Mouse (Mus musculus): Measurements from ENCODE around the gene Nlrp6.
"Not testable (repeated sequence)": the region's sequence is repeated elsewhere in the genome, so short reads cannot be mapped to it uniquely, and the experiment has no call there.

Nlrp6 gene

DNA sequence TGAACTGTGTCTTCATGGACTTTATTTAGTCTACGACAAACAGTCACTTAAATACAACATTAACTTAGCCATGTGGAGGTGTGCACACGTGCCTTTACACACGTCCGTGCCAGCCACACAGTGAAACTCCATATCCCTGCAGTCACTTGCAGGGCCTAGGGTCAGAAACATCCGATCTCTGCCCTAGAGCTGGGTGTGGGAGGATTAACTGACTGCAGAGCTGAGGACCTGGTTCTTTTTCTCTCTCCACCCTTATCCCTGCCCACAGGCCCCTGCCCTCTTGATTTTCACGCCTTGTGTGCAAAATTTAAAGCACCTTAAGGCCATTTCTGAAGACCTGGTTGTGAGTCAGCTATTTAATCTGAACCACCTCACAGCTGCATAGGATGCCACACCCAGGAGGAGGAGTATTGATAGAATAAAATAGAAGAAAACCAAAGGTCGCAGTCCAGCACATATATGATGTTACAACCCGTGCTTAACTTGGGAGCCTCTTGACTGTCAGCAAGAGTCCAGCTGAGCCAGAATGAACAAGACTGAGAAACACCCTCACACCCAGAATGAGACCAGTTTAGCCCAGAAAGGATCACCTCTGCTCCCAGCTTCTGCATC lies at the start of gene Nlrp6:
Gene Nlrp6, plus strand, starts transcription at position 485 of the 612 bp plus-strand sequence.
- no peak for DNase-seq

DNA sequence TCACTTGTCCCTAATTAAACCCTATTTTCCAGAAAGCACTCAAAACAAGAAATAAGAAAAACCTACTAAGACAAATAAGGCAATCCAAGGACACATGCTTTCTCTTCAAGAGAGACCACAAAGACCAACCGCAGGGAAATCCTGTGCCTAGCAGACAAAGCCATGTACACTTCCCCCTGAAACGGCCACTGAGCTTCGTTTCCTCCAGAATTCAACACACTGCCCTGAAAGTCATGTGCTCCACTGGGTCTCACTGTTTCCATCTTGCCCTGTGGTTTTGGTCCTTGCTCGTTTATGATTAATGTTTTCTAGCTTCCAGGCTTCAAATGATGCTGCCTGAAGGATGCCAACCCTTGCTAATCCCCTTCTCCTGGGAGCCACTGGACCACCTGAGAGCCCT lies 46.5 kb upstream of the Nlrp6 start:
- no peak for DNase-seq

DNA sequence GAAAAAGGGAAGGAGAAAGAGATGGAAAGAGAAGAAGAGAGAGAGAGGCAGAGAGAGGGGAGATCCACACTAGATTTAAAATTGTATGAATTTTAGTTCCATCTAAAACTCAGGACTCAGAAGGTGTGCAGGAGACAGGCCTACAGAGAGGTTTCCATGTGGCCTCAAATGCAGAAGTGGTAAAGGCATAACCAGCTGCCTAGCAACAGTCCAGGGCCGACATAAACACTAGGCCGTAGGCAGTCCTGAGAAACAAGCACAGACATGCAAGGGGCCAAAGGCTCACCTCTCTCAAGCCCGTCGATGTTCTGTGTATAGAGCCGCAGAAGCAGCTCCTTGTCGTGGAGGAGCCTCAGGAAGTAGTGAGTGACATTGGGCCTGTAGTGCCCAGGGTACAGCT lies 43.3 kb upstream of the Nlrp6 start:
- DNase-seq, result no peak

DNA sequence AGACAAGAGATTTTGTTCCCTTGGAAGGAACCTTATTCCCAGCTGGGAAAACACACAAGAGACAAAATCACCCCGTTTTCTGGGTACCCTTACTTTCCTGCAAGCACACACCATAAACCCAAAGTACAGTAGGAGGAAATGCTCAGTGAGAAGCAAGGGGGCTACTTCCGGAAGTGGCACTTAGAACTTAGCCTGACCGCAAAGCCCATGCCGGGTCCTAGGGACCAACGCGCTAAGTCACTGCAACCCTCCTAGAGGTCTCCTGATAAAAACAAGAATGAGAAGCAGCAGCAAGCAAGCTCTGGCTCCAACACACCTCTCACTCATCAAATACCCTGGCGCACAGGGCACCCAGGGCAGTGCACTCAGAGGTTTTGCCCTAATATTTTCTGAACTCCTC lies 41.3 kb upstream of the Nlrp6 start:
- no peak for DNase-seq

DNA sequence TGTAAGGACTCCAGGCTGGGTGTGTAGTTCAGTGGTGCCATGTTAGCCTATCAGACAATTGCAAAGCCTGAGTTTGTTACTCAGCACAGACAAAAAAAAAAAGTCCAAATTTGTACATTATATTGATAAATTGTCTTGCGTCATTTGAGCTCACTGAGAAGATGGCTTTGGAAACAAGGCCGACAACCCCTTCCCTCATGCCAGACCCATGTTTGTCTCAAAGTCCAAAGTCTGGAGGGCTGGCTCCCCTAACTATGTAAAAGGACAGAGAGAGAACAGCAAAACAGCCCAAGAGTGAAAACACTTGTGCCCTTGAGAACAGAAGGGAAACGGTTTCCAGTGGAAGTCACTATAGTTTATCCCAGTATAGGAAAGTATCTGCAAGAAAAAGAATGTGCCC lies 40.3 kb upstream of the Nlrp6 start:
- DNase-seq, result no peak

DNA sequence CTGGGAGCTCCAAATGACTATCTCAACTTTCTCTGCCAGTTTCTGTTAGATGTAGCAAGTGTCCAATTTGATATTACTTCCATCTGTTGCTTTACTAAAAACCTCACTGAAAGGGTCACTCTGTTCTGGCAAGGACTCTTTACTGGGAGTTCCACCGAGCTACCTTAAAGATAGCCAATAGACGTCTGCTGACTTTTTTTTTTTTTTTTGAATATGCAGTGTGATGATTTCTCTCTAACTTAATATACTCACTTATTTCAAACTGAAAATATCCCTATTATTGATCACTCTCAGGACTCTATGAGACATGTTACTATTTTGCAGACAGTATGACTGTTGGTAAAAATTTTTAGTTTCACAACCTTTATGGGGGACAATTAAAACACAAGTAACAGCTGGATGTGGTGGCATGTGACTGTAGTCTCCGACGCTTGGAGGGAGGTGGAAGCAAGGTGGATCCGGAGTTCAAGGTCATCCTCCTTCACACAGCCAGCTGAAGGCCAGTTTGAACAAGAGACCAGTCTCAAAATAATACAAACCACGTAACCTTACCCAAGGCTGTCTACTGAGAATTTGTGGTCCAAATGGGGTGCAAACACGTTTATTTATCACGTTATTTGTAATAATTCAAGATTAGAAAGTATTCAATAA lies 39.7 kb upstream of the Nlrp6 start:
- no peak for DNase-seq

DNA sequence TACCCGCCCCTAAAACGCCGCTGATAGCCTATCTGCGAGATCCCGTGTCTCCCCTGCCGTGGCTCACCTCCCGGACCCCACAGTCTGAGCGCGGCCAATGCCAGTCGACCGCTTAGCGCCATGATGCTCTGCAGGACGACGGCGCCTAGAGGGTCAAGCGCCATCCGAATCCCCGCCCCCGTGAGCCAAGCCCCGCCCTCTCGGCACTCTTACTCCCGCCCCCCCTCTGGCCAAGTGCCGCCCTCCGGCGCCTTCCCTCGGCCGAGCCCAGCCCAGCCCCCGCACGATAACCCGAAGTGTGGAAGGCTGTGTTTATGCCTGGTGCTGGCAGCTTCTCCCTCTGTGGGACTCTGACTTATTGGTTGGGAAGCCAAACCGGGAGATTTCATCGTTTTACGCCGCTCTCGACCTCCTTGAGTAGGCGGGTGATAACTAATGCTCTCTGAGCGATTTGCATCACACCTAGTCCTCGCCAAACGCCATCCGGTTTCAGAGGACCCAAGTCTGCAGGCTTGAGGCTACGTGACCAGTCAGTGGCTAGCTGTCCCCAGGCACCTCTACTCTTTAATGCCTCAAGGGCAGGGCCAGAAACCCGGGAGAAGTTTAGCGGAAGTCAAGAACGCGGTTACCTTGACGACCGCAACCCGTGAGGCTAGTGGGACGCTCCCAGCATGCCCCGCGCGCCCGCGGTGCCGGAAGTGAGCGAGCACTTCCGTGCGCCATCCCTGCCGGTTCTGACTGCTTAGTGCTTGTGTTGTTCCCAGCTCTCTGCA lies 38.8 kb upstream of the Nlrp6 start, which contains the start of the genes Psmd13 and Sirt3:
Gene Psmd13, plus strand, starts transcription at position 273 of the 773 bp plus-strand sequence.
Gene Sirt3, minus strand, starts transcription at position 614 of the 773 bp plus-strand sequence.
- DNase-seq, result peak; percentile 91

DNA sequence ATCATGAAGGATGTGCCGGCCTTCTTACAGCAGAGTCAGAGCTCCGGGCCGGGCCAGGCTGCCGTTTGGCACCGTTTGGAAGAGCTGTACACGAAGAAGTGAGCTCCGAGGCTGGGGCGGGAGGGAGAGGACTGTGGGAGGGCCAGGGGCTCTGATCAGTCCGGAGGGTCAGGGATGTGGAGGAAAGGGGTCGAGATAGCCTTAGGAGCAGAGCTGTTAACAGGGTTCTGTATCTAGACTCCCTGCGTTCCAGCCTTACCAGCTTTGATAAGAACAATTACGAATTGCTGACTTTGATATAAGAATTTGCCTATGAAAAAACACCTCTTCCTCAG lies 38.3 kb upstream of the Nlrp6 start:
- no peak for DNase-seq

DNA sequence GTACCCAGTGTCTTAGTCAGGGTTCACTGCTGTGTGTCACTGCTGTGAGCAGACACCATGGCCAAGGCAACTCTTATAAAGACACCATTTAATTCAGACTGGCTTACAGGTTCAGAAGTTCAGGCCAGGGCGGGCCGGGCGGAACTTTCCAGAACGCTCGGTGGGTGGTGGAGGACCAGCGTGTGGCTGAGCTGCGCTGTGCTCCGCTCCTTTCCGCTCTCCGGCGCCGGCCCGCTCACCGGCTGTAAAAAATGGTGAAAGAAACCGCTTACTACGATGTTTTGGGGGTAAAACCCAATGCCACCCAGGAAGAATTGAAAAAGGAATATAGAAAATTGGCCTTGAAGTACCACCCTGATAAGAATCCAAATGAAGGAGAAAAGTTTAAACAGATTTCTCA lies 30.1 kb upstream of the Nlrp6 start:
- DNase-seq, result not testable (repeated sequence)

DNA sequence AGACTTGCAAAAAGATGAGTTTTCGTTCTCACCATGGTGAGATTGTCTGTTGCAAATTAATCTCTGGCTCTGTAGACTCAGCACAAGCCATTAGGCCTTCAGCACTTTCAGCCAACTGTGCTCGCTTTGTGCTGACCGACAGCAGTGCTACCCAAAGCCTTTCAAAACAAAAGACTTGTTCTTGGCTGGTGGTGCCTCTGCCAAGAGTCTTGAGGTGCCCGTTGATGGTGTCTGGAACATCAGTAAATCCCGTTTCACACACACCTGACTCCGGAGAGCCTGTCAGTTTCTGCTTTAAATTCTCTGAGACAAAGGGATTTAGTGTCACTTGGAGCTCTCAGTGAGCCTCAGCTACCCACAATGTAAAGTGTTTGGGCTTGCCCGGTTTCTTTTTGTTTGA lies 26.7 kb upstream of the Nlrp6 start:
- DNase-seq, result no peak

DNA sequence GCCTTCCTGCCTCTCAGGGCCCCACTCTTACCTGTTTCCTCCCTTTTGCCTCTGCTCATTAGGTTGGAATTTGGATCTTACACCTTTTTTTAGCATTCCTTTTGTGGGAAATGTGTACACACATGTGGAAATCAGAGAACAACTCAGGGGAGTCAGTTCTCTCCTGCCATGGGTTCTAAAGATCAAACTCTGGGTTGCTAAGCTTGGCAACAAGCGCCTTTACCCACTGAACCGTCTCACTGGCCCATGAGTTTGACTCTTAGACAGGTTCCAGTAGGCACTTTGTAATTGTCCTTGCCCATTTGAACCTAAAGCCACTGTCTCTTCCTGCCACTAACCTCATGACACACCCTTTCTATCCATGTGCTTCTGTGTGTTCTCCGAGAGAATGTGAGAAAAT lies 26.1 kb upstream of the Nlrp6 start:
- DNase-seq, result no peak

DNA sequence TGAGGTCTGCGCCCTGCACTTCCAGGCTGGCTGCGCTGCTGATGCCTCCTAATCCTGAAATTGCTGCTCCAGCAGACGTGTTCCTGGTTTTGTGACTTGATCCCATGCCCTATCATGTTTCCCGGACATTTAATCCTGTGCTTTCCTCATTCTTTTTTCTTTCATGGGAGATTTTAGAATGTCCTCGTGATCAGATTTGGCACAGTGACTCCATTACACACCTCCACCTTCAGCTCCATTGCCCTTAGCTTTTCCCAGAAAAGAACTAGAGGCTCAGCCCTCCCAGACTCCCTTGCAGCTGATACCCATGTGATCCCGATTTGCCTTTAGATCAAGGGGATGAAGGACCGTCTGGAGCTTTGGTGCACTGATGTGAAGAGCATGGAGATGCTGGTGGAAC lies 22.8 kb upstream of the Nlrp6 start:
- no peak for DNase-seq

DNA sequence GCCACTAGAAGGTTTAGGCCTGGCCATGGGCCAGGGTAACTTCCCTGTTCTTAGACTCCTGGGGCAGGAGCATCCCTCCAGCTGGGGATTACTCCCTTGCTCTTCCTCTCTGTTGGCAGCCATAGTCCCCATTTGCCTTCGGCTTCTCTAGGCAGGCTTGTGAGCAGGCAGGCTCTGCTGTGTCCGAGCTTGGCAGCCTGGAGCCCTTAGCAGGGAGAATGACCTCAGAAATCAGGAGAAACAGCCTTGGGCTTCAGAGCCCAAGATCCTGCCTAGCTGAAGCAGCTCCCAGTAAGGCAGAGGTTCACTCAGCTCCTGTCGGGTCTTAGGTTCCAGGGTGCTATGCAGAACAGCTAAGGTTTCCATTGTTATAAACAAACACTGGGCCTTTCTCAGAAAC lies 21.6 kb upstream of the Nlrp6 start:
- DNase-seq, result no peak

DNA sequence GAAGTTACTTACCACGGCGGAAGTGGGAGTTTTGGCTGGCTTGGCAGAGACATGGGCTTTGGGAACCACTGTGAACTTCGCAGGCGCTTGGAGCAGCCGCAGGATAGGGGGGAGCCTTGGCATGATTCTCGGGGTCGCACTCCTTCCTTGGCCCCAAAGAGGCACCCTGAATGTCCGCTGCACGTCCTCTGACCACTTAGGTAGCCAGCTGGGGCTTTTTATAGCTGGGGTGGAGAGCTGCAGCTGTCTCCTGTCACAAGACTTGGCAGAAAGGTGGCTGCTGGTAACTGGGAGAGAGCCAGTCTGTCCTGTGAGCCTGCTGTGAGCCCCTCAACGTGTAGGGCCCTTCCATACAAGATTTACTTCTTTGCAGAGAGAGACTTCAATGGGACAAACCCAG lies 20.5 kb upstream of the Nlrp6 start, which contains the start of gene Cox8b:
Gene Cox8b, minus strand, starts transcription at position 227 of the 400 bp plus-strand sequence.
- DNase-seq, result no peak

DNA sequence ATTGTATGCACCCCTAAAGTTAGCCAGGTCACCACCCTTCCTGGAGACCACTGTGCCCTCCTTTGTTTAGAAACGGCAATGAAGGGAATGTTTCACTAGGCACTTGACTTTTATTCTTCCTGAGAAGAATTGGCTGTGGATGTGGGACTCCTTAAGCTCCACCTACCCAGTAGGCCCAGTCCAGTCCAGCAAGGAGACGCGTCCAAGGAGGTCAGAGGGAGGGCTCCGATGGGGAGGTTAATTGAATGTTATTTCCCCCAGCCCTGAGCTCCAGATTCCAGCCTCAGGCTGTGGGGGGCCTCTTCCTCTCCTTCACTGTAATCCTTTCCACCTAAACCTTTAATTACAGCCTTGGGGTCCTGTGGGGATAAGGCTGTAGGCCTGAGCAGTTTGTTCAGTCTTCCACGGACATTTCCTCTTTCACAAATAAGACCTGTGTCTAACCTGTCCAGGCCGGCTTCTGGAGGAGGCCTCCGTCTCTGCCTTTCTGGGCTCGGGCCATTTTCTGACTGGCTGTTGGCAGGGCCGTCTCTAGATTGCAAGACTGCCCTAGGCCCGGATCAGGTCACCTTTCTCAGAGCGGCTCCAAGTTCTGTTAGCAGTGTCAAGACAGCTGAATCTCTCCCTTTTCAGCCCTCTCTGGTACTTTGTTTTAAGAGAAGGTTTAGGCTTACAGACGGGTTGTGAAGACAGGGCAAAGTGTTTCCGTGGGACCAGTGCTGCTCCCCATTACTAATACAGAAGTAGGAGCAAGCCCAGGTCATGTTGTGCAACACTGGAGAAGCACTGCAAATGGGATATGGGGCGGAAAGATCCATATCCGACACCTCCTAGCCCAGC lies 18.4 kb upstream of the Nlrp6 start:
- DNase-seq, result no peak

DNA sequence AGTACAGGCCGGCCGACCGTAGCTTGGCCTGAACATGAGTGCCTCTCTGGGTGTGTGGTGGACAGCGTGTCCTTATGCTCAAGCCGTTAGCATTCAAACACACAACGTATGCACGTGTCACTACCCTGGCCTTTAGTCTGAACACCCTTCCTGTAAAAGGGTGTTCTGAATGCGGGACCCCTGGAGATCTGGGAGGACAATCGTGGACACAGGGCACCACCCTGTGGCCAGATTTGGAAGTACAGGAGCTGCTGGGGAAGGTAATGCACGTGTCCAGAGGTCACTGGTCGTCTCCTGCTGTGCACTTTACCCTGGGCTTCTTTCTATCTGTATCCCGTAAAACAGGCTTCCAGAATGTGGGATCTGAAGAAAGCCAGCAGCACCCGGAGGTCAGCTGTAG lies 17.5 kb upstream of the Nlrp6 start:
- peak; percentile 79 for DNase-seq

DNA sequence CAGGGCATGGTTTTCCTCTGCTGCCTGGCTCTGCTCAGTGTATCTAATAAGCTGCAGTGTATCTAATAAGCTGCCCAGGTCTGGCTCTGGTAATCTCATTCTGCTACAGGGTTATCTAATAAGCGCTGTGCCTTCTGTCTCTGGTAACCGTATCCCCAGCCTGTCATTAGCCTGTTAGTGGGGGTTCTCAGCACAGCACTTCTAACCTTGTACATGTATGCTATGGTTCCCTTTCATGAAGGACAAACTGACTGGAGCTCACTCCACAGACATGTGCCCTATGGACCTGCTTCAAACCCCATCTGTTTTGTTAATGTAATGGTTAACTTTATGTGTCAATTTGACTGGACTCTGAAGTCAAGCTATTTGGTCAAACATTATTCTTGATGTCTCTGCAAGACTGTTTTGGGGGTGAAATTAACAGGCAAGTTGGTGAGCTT lies 15.0 kb upstream of the Nlrp6 start:
- DNase-seq, result no peak

DNA sequence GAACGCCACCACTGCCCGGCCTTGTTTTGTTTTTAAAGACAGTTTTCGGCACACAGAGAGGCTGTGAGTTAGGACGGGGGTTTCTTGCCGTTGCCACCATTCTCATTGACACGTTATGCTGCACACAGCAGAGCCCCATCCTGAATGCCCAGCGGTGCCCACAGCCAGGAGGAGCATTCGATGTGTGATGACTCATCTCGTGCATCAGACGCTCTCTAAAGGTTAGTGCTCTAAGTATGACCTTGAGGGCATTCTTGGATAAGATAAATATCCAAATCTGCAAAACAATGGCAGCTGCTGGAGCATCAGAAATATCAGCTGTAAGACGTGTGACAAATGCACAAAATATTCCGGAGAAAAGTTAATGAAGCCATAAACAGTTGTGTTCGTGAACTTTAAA lies 13.6 kb upstream of the Nlrp6 start:
- no peak for DNase-seq

DNA sequence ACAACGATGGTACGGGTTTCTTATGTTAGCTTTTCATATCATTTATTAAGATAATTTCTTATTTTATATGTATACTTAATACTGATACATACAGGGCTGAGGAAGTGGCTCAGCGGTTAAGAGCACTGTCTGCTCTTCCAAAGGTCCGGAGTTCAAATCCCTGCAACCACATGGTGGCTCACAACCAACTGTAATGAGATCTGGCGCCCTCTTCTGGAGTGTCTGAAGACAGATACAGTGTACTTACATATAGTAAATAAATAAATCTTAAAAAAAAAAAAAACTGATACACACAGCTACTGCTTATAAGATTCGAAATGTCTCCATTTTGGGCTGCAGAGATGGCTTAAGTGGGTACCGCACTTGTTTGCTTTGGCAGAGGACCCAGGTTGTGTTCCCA lies 13.0 kb upstream of the Nlrp6 start:
- DNase-seq, result no peak

DNA sequence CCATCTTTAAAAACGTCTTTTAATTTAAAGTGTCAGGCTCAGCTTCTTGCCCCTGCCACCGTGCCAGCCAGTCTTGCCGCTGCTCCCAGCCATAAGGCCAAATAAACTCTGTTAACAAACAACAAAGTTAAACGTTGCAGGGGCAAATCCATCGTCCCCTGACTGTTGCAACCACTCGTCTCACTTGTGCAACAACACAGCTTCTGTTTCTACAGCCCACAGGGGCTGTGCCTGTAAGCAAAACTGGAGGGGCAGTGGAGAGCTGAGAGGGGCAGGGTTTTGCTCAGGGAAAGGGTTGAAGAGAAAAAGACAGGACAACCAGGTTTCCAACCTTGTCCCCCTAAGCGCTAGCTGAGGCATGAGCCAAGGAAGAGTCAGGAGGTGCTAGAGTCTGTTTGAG lies 12.5 kb upstream of the Nlrp6 start:
- no peak for DNase-seq

DNA sequence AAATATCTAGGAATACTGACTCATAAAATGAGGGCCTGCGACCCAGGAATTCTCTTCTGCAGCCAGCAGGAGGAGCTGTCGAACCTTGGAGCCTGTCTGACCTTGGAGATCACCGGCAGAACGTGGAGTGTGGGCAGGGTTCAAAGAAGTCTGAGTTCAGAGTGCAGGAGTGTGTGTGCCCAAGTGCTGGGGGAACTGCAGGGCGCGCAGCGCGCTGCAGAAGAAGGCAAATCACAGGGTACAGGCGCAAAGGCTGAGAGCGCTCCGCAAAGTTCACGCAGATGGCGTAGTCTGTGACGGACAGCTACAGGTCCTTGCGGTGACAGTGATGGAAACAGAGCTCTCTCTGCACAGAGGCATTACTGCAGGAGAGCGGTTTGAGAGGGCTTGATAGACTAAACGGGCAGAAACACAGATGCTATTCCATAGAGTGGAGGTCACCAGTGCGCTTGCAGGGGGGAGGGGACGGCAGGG lies 12.0 kb upstream of the Nlrp6 start:
- peak; percentile 66 for DNase-seq

DNA sequence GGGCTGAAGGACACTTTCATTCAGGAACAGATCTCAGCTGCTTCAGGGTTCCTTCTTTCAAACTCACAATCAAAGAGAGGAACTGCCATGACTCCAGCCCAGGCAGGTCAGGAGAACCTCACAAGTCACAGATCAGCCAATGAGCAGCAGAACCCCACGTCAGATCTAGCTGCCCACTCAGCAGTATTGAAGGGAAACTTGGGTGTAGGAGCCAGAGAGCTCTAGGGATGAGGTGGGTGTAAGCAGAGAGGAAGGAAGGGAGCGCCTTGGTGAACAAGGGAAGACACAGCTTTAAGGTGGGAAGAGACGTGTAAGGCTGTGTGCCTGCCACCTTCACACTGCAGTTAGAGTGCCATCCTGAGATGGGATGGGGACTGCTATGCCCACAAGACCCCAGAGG lies 8.4 kb upstream of the Nlrp6 start:
- no peak for DNase-seq

DNA sequence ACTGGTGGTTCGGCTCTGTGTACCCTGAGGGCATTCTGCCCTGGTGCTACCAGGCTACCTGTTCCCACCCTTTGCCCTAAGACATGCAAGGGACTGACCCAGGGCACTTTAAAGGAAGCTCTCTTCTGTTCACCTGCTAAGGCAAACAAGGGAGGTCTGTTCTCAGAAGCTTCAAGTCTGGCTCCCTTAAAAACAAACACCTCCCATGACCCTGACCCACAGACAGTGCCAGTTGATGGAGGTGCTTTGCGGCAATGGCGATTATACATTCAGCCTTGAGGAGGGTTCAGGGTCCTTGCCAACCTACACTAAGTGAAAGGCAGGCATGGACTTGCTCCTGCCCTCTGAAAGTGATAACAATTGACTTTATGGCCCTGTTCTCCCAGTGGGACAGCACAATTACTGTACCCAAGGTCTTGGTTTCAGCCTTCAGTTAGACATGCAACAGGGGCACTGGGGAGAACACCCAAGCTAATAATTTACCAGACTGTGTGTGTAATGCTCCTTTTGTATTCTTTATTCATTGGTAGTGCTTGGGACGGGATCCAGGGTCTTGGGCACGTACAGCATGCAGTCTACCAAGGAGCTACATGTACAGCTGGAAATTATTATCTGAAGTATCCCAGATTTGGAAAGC lies 7.7 kb upstream of the Nlrp6 start:
- DNase-seq, result no peak
